Mouse (Mus musculus) natural killer cell, adult 2 months (primary cell): ENCODE measurements at regions not wholly inside any gene's neighbourhood (a gene's known extent, or its start where the extent isn't known, plus 50 kb on each side); places are given as distances from the start of the nearest gene placed in this dataset.

Experiments used
- DNase-seq, 2 experiments: peaks; one replicate each; pipeline ENCODE4 v3.0.0; 2022; ENCODE audit warnings: low spot score in 2 of 2

GRCm38 (mm10) chr6:88964071-88964470 is 62.0 kb downstream of the Tpra1 start:
- no peak for DNase-seq

- DNase-seq: no peak
Observed at GRCm38 (mm10) chr6:88964911-88965310, 62.9 kb downstream of the Tpra1 start.

- DNase-seq: no peak
Observed at GRCm38 (mm10) chr6:88965361-88966226, 63.5 kb downstream of the Tpra1 start.

DNA sequence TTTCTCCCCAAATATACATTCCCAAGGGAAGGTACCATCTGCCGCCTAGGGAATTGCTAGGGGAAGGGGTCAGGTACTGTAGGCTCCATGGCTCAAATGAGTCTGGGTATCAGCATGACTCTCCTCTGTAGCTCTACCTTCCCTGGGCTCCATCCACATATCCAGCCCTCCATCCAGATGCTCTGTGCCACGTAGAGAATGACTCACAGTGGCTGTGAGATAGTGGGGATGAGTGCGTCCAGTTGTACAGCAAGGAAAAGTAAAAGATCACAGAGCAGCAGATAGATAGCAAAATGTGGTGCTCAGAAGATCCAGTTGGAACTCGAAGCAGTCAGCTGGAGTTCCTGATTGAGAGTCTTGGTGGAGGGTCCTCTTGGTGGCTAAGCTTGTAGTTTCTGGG is 64.5 kb downstream of the Tpra1 start:
- no peak for DNase-seq

DNA sequence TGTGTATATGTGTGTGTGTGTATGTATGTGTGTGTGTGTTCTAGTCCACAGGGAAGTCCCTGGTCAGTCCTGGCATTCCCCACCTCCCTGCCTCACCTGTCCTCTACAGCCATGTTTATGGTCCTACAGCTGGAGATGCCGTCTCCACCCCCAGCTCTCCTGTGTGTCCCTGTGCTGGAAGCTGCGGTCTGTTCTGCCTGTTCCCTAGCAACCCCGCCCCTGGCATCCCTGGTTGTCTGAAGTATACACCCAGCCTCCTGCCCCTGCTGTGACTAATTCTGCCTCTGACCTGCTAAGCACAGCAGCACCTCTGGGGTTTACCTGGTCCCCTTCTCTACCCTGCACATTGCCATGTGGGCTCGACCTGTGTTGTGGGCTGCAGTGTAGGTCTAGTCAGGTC is 66.8 kb downstream of the Tpra1 start:
- no peak for DNase-seq

DNA sequence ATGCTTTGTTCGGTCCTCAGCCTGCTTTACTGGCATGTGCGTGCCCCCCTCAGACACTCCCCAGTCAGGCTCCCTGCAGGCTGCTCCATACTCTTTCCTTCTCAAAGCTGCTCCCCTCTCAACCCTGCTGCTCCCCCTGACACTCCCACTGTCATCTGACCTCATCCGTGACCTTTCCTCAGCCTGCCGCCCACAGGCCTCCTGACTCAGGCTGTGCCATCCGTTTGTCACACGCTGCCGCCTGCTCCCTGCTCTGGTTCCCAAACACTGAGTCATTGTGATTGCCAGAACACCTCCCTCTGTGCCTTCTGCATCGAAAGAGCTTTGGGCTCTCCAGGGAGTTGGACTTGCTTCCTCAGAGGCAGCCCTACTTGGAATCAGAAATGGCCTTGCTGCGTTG is 69.7 kb downstream of the Tpra1 start:
- no peak for DNase-seq

DNA sequence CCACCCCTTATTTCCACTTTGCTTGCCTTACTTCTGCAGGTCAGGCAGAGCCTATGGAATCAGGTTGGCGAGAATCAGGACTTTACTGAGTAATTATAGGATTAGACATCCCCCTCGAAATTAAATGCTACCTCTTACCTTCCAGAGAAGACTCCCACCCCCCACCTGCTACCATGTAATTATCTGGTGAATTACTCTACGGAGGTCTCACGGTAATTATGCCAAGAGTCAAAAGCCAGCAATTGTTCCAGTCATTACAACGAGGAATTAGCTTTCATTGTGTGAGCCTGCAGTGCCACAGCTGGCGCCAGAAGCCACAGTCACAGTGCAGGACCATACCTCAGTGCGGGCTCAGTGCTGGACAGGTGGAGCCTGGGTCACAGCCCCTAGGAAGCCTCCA is 72.4 kb downstream of the Tpra1 start:
- no peak for DNase-seq

DNA sequence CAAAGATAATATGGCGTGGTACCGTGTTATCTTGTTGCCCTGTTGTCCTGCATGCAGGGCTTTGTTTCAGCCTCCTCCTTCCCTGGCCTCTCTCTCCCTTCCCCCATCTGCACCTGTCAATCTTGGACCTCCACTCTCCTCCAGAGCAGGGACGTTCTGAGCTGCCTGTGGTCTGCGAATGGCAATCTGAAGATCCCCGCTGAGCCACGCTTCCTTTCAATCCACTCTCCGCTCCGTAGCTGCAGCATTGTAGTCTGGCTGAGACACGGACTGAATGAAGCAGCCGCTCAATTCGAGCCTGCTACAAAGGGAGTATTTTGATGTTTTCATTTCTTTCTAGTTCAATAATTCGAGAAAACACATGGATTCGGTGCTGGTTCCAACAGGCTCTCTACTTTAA is 74.5 kb downstream of the Tpra1 start:
- no peak for DNase-seq

- DNase-seq: no peak
Observed at GRCm38 (mm10) chr6:88976994-88977393, 74.9 kb downstream of the Tpra1 start.

GRCm38 (mm10) chr6:88978970-88979369 is 76.9 kb downstream of the Tpra1 start:
- DNase-seq: no peak

DNA sequence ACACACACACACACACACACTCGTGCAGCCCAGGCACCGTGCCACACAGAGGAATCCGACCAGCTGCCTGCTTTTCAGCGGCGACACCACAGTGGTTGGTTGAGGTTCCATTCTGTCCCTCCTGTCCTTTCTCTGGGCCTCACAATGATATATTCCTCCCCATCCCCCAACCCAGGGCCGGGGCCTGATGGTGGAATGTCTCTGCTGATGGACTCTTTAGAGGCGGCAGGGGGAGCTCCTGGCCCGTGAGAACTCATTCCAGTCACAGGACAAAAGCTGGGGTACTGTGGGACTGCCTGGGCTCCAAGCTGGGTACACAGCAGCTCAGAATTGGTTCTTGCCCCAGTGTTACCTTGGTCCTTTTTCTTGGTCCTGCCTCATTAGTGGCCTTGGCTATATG is 78.1 kb downstream of the Tpra1 start:
- DNase-seq: peak; percentile 16 to 44

- DNase-seq: no peak
Observed at GRCm38 (mm10) chr6:88981544-88981943, 79.5 kb downstream of the Tpra1 start.

- no peak for DNase-seq
Observed at GRCm38 (mm10) chr6:88984170-88984569, 82.1 kb downstream of the Tpra1 start.

DNA sequence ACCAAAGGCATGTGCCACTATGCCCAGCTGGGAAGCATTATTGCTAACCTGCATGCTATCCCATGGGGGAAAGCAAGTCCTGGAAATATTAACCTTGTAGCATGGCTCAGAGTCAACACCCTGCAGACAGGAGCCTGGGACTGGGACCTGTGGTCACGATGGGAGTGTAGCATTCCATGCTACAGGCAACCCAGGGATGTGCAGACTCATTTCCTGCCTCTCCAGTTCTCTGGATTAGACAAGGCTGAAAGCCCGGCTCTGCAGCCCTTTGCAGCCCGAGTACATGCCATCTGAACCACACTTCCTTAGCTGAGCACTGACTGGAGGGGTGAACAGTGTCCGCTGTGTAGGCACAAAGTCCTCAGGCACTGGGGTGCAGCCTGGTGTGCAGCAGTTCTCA is 82.8 kb downstream of the Tpra1 start:
- DNase-seq: no peak

GRCm38 (mm10) chr6:88988551-88988950 is 86.5 kb downstream of the Tpra1 start:
- no peak for DNase-seq

DNA sequence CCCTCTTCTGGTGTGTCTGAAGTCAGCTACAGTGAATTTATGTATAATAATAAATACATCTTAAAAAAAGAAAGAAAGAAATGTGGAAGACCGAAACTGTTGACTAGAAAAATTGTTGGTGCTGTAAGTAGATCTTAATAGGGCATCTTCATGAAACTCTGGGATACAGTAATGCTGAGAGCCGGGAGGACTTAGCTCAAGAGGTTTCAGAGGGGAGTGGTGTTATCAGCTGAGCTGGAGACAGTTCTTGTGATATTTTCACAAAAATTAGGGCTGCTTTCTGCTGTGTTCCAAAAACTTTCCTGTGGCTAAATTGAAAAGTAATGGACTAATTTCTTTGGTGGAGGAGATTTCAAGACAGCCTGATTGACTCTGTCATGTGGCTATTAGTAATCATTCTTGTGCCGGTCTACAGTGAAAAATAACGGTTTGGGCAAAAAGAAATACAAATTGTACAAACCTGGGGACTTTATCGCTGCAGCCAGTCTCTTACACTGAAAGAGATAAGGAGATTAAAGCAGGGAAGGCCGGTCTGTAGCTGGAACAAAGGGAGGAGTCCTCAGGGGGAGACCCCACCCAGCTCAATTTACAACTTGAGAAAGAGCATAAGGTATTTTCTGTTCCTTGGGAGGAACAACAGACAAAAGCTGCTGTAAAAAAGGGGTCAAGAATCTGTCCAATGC is 87.7 kb downstream of the Tpra1 start:
- DNase-seq: no peak

- DNase-seq: no peak
Observed at GRCm38 (mm10) chr6:88990300-88990685, 88.2 kb downstream of the Tpra1 start.

GRCm38 (mm10) chr6:88995077-88995476 is 93.0 kb downstream of the Tpra1 start:
- DNase-seq: no peak

DNA sequence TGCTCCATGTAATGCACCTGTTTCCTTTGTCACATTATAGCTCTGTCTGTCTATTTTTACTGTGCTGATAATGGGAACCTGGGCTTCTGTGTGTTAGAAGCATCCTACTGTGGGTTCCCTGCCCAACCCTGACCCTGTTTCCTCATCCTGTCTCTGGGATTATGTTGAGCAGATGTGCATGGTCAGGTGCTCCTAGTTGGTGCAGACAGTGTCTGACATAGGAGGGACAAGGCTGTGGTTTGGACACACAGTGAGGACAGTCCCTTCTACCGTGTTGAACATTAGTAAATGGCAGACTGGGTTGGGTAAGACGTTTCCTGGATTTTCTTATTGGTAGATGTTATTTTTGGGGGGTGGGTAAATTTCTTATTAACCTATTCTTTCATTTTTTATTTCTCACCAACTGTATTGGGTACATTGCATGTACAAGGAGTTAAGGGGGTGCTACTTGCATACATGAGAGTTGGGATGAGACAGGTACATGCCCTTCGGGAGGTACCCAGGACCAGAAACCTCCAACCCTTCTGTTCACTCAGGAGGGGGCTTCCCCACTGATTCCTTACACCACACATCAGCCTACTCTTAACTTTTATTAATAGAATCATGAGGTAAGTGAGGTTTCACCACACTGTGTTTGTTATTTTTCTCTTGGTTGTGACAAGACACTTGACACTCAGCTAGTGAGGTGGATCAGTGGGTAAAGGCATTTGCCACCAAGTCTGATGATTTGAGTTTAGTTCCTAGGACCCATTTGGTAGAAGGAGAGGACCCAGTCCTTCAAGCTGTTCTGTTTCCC is 97.1 kb downstream of the Tpra1 start:
- peak in 1 of 2 experiments; percentile 10 for DNase-seq

DNA sequence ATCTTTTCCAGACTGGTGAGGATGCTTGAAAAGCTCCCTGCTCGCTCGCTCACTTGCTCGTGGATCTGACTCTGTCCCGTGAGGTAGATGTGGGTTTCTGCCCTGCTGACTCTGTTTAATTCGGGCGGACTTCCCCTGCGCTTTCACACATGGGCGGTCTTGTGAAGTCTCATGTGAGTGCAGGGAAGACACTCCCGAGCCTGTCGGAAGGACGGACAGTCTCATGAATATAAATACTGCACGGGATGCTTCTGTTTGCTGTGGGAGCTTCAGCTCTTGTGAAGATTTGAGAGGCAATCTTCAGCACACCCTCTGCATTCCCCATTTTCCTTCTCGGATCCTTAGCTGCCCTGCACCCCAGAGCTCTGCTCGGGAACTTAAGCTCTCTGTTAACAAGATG is 98.3 kb downstream of the Tpra1 start:
- peak; percentile 66 to 77 for DNase-seq

DNA sequence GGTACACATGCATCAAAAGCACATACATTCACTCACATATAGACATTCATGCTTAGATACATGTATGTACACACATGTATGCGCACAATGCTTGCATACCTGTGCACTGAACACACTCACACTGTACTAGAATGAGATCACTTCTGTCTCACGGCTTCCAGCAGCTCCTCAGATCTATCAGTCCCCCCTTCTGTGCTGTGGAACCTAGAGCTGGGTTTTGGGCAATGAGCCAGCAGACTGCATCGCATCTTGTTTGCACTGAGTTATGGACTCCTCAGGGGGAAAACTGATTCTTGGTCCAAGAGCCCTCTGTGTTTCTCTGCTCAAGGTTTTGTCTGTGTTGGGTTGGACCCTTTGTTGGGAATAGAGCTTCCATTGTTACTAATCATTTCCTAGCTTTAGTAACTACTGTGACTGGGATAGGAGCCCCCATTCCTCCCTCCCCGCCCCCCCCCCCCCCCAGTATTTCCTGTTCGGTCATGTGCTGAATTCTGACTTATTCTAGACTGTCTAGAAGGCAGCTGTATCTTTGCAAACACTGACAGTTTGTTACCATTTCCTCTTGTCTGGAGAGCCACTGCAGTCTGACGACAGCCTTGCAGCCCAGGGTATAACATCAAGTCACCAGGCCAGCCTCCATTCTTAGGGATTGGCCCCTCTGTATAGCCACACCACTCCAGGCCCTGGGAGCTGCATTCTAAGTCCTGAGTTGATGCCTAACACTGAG is 101.3 kb downstream of the Tpra1 start:
- peak in 1 of 2 experiments; percentile 23 for DNase-seq

DNA sequence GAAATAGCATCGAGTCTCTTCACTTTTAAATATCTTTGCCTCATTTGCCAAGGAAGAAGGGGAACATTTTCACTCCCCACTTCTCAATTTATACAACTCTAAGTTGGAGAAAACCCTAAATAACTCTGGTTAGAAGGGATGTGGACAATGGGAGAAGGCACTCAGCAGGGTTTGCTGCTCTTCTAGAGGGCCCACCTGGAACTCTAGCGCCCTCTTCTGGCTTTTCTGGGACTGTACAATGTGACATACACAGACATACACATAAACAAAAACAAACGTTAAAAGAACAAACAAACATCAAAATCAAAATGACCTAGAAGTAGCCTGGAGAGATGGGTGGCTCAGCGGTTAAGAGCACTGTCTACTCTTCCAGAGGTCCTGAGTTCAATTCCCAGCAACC is 103.0 kb downstream of the Tpra1 start:
- DNase-seq: no peak
